Mouse (Mus musculus): Measurements from ENCODE around the gene Tcta. TPM values are rescaled to one million over a fixed set of nuclear protein-coding genes. Genes with fewer than 3 reads are reported as not detected.
A peak's percentile ranks its signal among the peaks of the same experiment; 100 is the strongest.
"Not testable (repeated sequence)": the region's sequence is repeated elsewhere in the genome, so short reads cannot be mapped to it uniquely, and the experiment has no call there.

Gene Tcta
- polyA plus RNA-seq, 1 experiment from 2014 or later: 93.1 TPM

- H3K4me1 ChIP-seq (ENCODE audit: insufficient read depth, low read depth, low read length); H3K27ac ChIP-seq (ENCODE audit: low read length); H3K36me3 ChIP-seq (ENCODE audit: insufficient read depth, low read length); H3K9ac ChIP-seq (replicated peaks; ENCODE audit: low read depth); ATAC-seq; DNase-seq (ENCODE audit: low spot score); H3K4me3 ChIP-seq (ENCODE audit: low read depth, low read length); H3K9me3 ChIP-seq (ENCODE audit: low read length); H3K4me2 ChIP-seq (replicated peaks; ENCODE audit: low read depth, low read length); H3K27me3 ChIP-seq (replicated peaks; ENCODE audit: insufficient read depth, low read length): not testable (repeated sequence)
- 85% methylated on average over 7 of the region's 7 CpGs for WGBS
- peak; percentile 36 for TF ChIP-seq CTCF (IDR thresholded peaks at IDR 0.05)
Measured at GRCm38 (mm10) chr9:108322054-108322453, 16.1 kb upstream of the Tcta start.

GRCm38 (mm10) chr9:108318462-108318861 is 12.5 kb upstream of the Tcta start:
- ATAC-seq: no peak
- Histone ChIP-seq H3K27me3 (replicated peaks; ENCODE audit: insufficient read depth, low read length) (no peaks in the 10 kb centered on the region), H3K4me1 (ENCODE audit: insufficient read depth, low read depth, low read length) (no peaks in the 10 kb centered on the region; the same call in 1 of the 2 replicates), H3K4me3 (ENCODE audit: low read depth, low read length) (no peak overlapping the region), H3K4me2 (replicated peaks; ENCODE audit: low read depth, low read length) (no peak overlapping the region), H3K9ac (replicated peaks; ENCODE audit: low read depth) (no peak overlapping the region), H3K36me3 (ENCODE audit: insufficient read depth, low read length) (no peaks in the 10 kb centered on the region), H3K9me3 (ENCODE audit: low read length) (no peaks in the 10 kb centered on the region), H3K27ac (ENCODE audit: low read length) (no peak overlapping the region)
- 76% methylated on average over 2 of the region's 2 CpGs for WGBS
- no peak for DNase-seq (ENCODE audit: low spot score)
- TF ChIP-seq CTCF (IDR thresholded peaks at IDR 0.05) (no peak), EP300 (IDR thresholded peaks at IDR 0.05) (no peak)

- Histone ChIP-seq H3K4me2 (replicated peaks; ENCODE audit: low read depth, low read length) (no peak overlapping the region), H3K4me3 (ENCODE audit: low read depth, low read length) (no peak overlapping the region), H3K4me1 (ENCODE audit: insufficient read depth, low read depth, low read length) (no peaks in the 10 kb centered on the region; the same call in 1 of the 2 replicates), H3K9me3 (ENCODE audit: low read length) (no peaks in the 10 kb centered on the region), H3K27me3 (replicated peaks; ENCODE audit: insufficient read depth, low read length) (no peaks in the 10 kb centered on the region), H3K36me3 (ENCODE audit: insufficient read depth, low read length) (no peaks in the 10 kb centered on the region), H3K9ac (replicated peaks; ENCODE audit: low read depth) (no peak overlapping the region), H3K27ac (ENCODE audit: low read length) (no peak overlapping the region)
- 96% methylated on average over 3 of the region's 3 CpGs for WGBS
- DNase-seq (ENCODE audit: low spot score) (no peak), ATAC-seq (no peak; the same call in 1 of the 2 replicates)
- TF ChIP-seq EP300 (IDR thresholded peaks at IDR 0.05) (no peak), CTCF (IDR thresholded peaks at IDR 0.05) (peak; percentile 53)
Measured at GRCm38 (mm10) chr9:108317572-108317971, 11.6 kb upstream of the Tcta start.

- Histone ChIP-seq H3K4me1 (ENCODE audit: insufficient read depth, low read depth, low read length) (peaks cover 23% of the 10 kb centered on the region; the same call in 1 of the 2 replicates), H3K4me2 (replicated peaks; ENCODE audit: low read depth, low read length) (peak overlapping the region; percentile 60), H3K27ac (ENCODE audit: low read length) (peak overlapping the region; percentile 57; the same call in 1 of the 2 replicates), H3K36me3 (ENCODE audit: insufficient read depth, low read length) (peaks cover 2% of the 10 kb centered on the region; the same call in 1 of the 2 replicates), H3K9ac (replicated peaks; ENCODE audit: low read depth) (peak overlapping the region; percentile 49), H3K4me3 (ENCODE audit: low read depth, low read length) (peak overlapping the region; percentile 99), H3K27me3 (replicated peaks; ENCODE audit: insufficient read depth, low read length) (no peaks in the 10 kb centered on the region), H3K9me3 (ENCODE audit: low read length) (no peaks in the 10 kb centered on the region)
- TF ChIP-seq CTCF (IDR thresholded peaks at IDR 0.05): no peak
- no peak for DNase-seq (ENCODE audit: low spot score)
- WGBS: 12% methylated on average over 2 of the region's 2 CpGs
- ATAC-seq: no peak
Measured at GRCm38 (mm10) chr9:108308141-108308540, 2.2 kb upstream of the Tcta start.

GRCm38 (mm10) chr9:108307021-108307807 is 1.3 kb upstream of the Tcta start:
- peak overlapping the region; percentile 60 for H3K4me2 ChIP-seq (replicated peaks; ENCODE audit: low read depth, low read length)
- WGBS: 3% methylated on average over 12 of the region's 12 CpGs
- TF ChIP-seq CTCF (IDR thresholded peaks at IDR 0.05): no peak
- TF ChIP-seq EP300 (IDR thresholded peaks at IDR 0.05): no peak

GRCm38 (mm10) chr9:108306571-108306980 is 616 bp upstream of the Tcta start:
- Histone ChIP-seq H3K4me2 (replicated peaks; ENCODE audit: low read depth, low read length) (peak overlapping the region; percentile 60), H3K27ac (ENCODE audit: low read length) (peak overlapping the region; percentile 100), H3K36me3 (ENCODE audit: insufficient read depth, low read length) (peaks cover 10% of the 10 kb centered on the region; the same call in 1 of the 2 replicates), H3K9ac (replicated peaks; ENCODE audit: low read depth) (peak overlapping the region; percentile 98), H3K4me1 (ENCODE audit: insufficient read depth, low read depth, low read length) (peaks cover 27% of the 10 kb centered on the region), H3K4me3 (ENCODE audit: low read depth, low read length) (peak overlapping the region; percentile 99), H3K9me3 (ENCODE audit: low read length) (no peaks in the 10 kb centered on the region), H3K27me3 (replicated peaks; ENCODE audit: insufficient read depth, low read length) (no peaks in the 10 kb centered on the region)
- ATAC-seq (peak; percentile 83), DNase-seq (ENCODE audit: low spot score) (peak; percentile 94)
- TF ChIP-seq EP300 (IDR thresholded peaks at IDR 0.05) (no peak), CTCF (IDR thresholded peaks at IDR 0.05) (no peak)
- under 1% methylated on average over 35 of the region's 51 CpGs for WGBS

More at GRCm38 (mm10) chr9:108307021-108307807, 1.3 kb upstream of the Tcta start:
- Histone ChIP-seq H3K9ac (replicated peaks; ENCODE audit: low read depth) (peak overlapping the region; percentile 98), H3K27ac (ENCODE audit: low read length) (peak overlapping the region; percentile 100), H3K4me3 (ENCODE audit: low read depth, low read length) (peak overlapping the region; percentile 99), H3K4me1 (ENCODE audit: insufficient read depth, low read depth, low read length) (peaks cover 30% of the 10 kb centered on the region), H3K9me3 (ENCODE audit: low read length) (no peaks in the 10 kb centered on the region), H3K27me3 (replicated peaks; ENCODE audit: insufficient read depth, low read length) (no peaks in the 10 kb centered on the region), H3K36me3 (ENCODE audit: insufficient read depth, low read length) (peaks cover 10% of the 10 kb centered on the region; the same call in 1 of the 2 replicates)
- no peak for ATAC-seq
- peak; percentile 18 for DNase-seq (ENCODE audit: low spot score)
